ENCODE assay signal across 20 mouse cellular contexts in the genomic region with DNA sequence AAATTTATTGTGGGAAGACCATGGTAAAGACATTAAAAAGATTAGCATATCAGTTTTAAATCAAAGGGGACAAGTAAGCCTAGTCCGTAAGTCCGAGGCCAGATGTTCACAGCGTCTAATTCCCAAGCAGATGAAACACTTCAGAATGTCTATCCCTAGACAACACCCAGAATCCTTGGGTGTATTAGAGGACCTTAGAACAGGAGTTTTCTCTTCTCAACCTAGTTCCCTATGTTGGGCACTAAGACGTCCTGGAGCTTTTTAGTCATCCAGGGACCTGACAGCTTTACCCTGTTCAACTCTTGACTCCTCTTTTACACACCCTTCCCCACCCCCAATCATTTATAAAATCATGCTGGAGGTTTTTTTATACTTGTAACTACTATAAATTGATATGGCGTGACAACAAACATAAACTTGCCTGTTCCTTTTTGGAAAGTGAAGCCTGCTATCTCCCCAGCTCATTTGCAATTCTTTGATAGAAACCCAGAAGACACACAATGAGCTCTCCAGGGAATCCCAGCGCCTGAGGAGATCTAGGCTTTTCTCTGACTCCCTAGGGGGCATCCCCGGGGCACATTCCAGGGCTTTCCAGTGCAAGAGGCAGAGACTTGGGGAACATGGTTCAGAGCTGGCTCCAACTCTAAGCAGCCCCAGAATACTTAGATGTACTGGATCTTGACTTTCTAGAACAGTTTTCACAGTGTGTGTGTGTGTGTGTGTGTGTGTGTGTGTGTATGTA.
DNase-seq lines count a peak whose midpoint lies in the region; ATAC-seq lines count a peak whose summit lies in the region.
"Had no signal": no experiment of that assay in that cellular context is flagged by ENCODE, and none has a peak within 500 bp of the region (broad histone marks: within the 10 kb centered on the region; RNA-seq: fewer than 3 reads in every experiment).

No protein-coding gene starts in this region.

- no peaks in the 10 kb centered on the region for H3K9me3 ChIP-seq in kidney, embryonic 15.5 days (replicated peaks)
- H3K9me3 ChIP-seq in midbrain, embryonic 10.5 days (replicated peaks), result no peaks in the 10 kb centered on the region
- H3K9me3 ChIP-seq in midbrain, embryonic 13.5 days, result no peaks in the 10 kb centered on the region
- H3K9me3 ChIP-seq: embryonic facial prominence, embryonic 12.5 days; forebrain, embryonic 13.5 days; heart, embryonic 10.5 days; limb, embryonic 10.5 days; megakaryocyte, embryonic 14.5 days had no signal

- no peak overlapping the region for H3K9ac ChIP-seq in kidney, embryonic 15.5 days
- H3K9ac ChIP-seq in midbrain, embryonic 13.5 days (replicated peaks), result no peak overlapping the region
- H3K9ac ChIP-seq: embryonic facial prominence, embryonic 12.5 days; forebrain, embryonic 13.5 days; liver, postnatal 0 days had no signal

- WGBS in kidney, embryonic 15.5 days, result 43% methylated on average over 7 of the region's 7 CpGs
- 30% methylated on average over 7 of the region's 7 CpGs for WGBS in midbrain, embryonic 10.5 days
- 22% methylated on average over 7 of the region's 7 CpGs for WGBS in midbrain, embryonic 13.5 days

- no peak overlapping the region for H3K4me2 ChIP-seq in kidney, embryonic 15.5 days
- H3K4me2 ChIP-seq in midbrain, embryonic 13.5 days (replicated peaks), result no peak overlapping the region
- H3K4me2 ChIP-seq: embryonic facial prominence, embryonic 12.5 days; forebrain, embryonic 13.5 days had no signal

- no peaks in the 10 kb centered on the region for H3K36me3 ChIP-seq in kidney, embryonic 15.5 days
- no peaks in the 10 kb centered on the region for H3K36me3 ChIP-seq in midbrain, embryonic 10.5 days
- H3K36me3 ChIP-seq in midbrain, embryonic 13.5 days, result no peaks in the 10 kb centered on the region
- H3K36me3 ChIP-seq: embryonic facial prominence, embryonic 12.5 days; limb, embryonic 10.5 days had no signal

- no peak overlapping the region for H3K4me3 ChIP-seq in kidney, embryonic 15.5 days (replicated peaks)
- no peak overlapping the region for H3K4me3 ChIP-seq in midbrain, embryonic 10.5 days
- no peak overlapping the region for H3K4me3 ChIP-seq in midbrain, embryonic 13.5 days (replicated peaks)
- H3K4me3 ChIP-seq: embryonic facial prominence, embryonic 12.5 days; erythroblast, embryonic 14.5 days; forebrain, embryonic 13.5 days; heart, embryonic 10.5 days; limb, embryonic 10.5 days; megakaryocyte, embryonic 14.5 days had no signal

- H3K27ac ChIP-seq in kidney, embryonic 15.5 days, result 0 out of 2 replicates have a peak overlapping the region, but pooled peaks have one; percentile 25
- peak overlapping the region; percentile 68 for H3K27ac ChIP-seq in midbrain, embryonic 10.5 days (replicated peaks)
- no peak overlapping the region for H3K27ac ChIP-seq in midbrain, embryonic 13.5 days
- H3K27ac ChIP-seq: embryonic facial prominence, embryonic 12.5 days; forebrain, embryonic 13.5 days; heart, embryonic 10.5 days; limb, embryonic 10.5 days; stomach, postnatal 0 days had no signal

- H3K4me1 ChIP-seq in kidney, embryonic 15.5 days, result peaks cover 9% of the 10 kb centered on the region; the same call in 1 of the 2 replicates
- H3K4me1 ChIP-seq in midbrain, embryonic 10.5 days, result peaks cover 35% of the 10 kb centered on the region
- H3K4me1 ChIP-seq in midbrain, embryonic 13.5 days (replicated peaks), result peaks cover 26% of the 10 kb centered on the region

- H3K27me3 ChIP-seq in kidney, embryonic 15.5 days, result no peaks in the 10 kb centered on the region
- no peaks in the 10 kb centered on the region for H3K27me3 ChIP-seq in midbrain, embryonic 10.5 days (ENCODE audit: low read depth, poor library complexity, severe bottlenecking)
- H3K27me3 ChIP-seq in midbrain, embryonic 13.5 days, result no peaks in the 10 kb centered on the region
- H3K27me3 ChIP-seq: embryonic facial prominence, embryonic 12.5 days; forebrain, embryonic 13.5 days; megakaryocyte, embryonic 14.5 days; Patski had no signal

- ATAC-seq in kidney, embryonic 15.5 days (replicated peaks; ENCODE audit: low FRiP score), result no peak
- no peak for ATAC-seq in midbrain, embryonic 13.5 days
- no peak for ATAC-seq in megakaryocyte, adult 5-6 weeks (ENCODE audit: poor library complexity, severe bottlenecking)
- ATAC-seq: forebrain, embryonic 13.5 days; liver, postnatal 0 days; Patski had no signal

- DNase-seq in adrenal gland, adult 2 months, result peak; percentile 13
- no peak for DNase-seq in adrenal gland, adult (ENCODE audit: inconsistent age in 2 of 2, low spot score in 1 of 2)
- DNase-seq in kidney, adult 8-10 months, result no peak
- DNase-seq in midbrain, embryonic 10.5 days (ENCODE audit: low spot score), result no peak
- DNase-seq in kidney, postnatal 36 days, result peak; percentile 19 to 33
- DNase-seq: cerebellum, adult 9-10 months; gastrocnemius, postnatal 25 days; liver, postnatal 0 days; right cerebral cortex, postnatal 4 days had no signal

Comparison
In these comparisons a context has a peak if more than half of its experiments do, and no peak if none do; other contexts are left out.
1. DNase-seq: peak in adrenal gland, adult 2 months (single experiment) and kidney, postnatal 36 days (2 of 2); none in adrenal gland, adult (0 of 2), kidney, adult 8-10 months (0 of 2) and midbrain, embryonic 10.5 days (single experiment).